Mouse (Mus musculus) heart, postnatal 0 days (tissue): ENCODE results near the gene Podn.

Experiments used
- CTCF ChIP-seq: IDR thresholded peaks from 2 replicates; pipeline ENCODE4 v1.5.1; 2016; ENCODE audit warnings: antibody characterized with exemption, control low read depth, low read depth
- EP300 ChIP-seq: IDR thresholded peaks from 2 replicates; pipeline ENCODE4 v1.6.1; 2016; ENCODE audit warnings: antibody characterized with exemption, low read depth

- TF ChIP-seq CTCF (no peak), EP300 (no peak)
Observed at GRCm38 (mm10) chr4:108130452-108130851, 34.2 kb upstream of the Podn start.
